Mouse (Mus musculus): ENCODE data around the gene Med16.
"Not testable (repeated sequence)": the region's sequence is repeated elsewhere in the genome, so short reads cannot be mapped to it uniquely, and the experiment has no call there.

The Med16 gene

GRCm38 (mm10) chr10:79884938-79885337 lies 23.8 kb downstream of the Med16 start:
- DNase-seq (ENCODE audit: low spot score), result not testable (repeated sequence)

DNA sequence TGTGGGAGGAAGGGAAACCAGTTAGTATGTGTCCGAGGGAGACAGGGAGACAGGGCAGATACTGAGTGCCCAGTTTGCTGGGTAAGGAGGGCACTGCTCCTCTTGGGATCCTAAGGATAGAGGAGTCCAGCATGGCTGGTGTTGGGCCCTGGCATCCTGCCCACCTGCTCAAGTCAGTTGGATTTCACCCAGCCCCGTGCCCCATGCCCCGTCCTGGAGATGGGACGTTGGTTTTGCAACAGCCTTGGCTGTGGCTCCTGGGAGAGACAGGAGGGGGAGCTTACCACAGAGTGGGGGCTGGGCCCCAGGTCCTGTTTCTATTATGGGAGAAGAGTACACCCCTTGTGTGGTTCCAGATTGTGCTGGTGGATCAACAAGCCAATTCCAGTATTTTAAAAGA lies 24.3 kb downstream of the Med16 start:
- DNase-seq (ENCODE audit: low spot score), result peak; percentile 58

DNA sequence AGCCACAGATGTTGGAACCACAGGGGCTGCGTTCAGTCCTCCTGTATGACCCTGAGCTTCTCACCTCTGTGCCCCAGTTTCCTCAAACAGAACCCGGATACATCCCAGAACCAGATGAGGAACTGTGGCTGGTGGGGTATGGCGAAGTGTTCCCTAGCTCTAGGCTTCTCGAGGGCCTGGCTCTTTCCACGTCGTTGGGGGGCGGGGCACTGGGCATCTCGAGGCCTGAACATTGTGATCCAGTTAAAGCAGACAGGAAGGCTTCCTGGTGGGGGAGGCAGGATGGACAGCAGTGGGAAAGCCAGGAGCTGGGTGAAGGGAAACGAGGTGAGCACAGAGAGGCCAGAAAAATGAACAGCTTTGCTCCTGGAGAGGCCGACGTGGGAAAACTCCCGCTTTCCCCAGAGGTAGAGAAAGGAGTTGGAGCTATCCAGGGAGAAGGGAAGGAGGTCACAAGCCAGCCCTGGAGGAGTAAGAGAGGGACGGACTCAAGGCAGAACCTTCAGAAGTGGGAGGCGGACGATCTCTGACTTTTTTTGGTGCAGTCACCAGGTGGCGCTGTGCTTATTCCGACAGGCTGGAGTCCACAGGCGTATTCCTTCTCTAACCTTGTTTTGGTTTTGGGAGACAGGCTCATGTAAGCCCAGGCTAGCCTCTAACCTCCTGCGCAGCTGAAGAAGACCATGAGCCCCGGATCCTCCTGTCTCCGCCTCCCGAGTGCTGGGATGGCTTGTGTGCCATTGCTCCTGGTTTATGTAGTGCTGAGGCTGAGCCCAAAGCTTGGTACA lies 25.2 kb downstream of the Med16 start:
- peak; percentile 82 for DNase-seq (ENCODE audit: low spot score)

- DNase-seq (ENCODE audit: low spot score), result no peak
These were observed 26.7 kb downstream of the Med16 start for GRCm38 (mm10) chr10:79881981-79882380.

DNA sequence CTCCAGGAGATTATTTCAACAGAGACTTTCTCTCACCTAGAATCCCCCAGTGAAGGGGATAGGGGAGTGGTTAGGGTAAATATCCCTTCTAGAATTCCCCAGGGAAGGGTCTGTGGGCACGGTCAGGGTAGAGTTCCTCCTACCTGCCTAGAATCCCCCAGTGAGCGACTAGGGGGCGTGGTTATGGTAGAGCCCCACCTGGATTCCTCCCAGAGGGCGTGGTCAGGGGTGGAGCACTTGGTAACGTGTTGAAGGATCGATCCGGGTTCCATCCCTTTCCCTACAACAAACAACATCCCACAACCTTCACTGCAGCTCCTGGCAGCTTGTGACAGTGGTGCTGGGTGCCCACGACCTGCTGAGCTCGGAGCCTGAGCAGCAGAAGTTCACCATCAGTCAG lies 28.0 kb downstream of the Med16 start:
- no peak for DNase-seq (ENCODE audit: low spot score)

GRCm38 (mm10) chr10:79879527-79879926 lies 29.2 kb downstream of the Med16 start:
- DNase-seq (ENCODE audit: low spot score), result no peak

GRCm38 (mm10) chr10:79877757-79878156 lies 31.0 kb downstream of the Med16 start:
- peak; percentile 71 for DNase-seq (ENCODE audit: low spot score)

DNA sequence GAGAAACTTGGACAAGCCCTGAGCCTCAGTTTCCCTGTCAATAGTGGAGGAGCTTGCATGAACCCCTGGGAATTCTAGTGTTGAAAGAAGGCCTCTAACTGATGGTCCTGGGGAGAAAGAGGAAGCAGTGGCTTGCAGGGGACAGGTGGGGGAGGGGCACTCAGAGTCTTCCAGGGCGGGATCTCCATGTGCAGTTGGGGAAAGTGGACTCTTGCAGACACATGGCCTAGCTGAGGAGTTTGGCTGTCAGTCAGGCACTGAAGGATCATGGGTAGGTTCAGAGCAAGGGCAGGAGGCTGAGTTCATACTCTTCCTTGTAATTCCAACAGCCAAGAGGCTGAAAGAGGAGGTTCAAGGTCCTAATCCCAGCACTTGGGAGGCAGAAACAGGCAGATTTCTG lies 31.5 kb downstream of the Med16 start:
- DNase-seq (ENCODE audit: low spot score), result no peak

- DNase-seq (ENCODE audit: low spot score), result no peak
These were observed 34.3 kb downstream of the Med16 start, which contains the start of the genes Prtn3 and Plppr3 for GRCm38 (mm10) chr10:79874290-79874862. Prtn3 (plus strand) TSS chr10:79874476. Plppr3 (minus strand) TSS chr10:79874634.

GRCm38 (mm10) chr10:79873715-79874289 lies 34.9 kb downstream of the Med16 start:
- no peak for DNase-seq (ENCODE audit: low spot score)

GRCm38 (mm10) chr10:79873313-79873712 lies 35.4 kb downstream of the Med16 start:
- no peak for DNase-seq (ENCODE audit: low spot score)

DNA sequence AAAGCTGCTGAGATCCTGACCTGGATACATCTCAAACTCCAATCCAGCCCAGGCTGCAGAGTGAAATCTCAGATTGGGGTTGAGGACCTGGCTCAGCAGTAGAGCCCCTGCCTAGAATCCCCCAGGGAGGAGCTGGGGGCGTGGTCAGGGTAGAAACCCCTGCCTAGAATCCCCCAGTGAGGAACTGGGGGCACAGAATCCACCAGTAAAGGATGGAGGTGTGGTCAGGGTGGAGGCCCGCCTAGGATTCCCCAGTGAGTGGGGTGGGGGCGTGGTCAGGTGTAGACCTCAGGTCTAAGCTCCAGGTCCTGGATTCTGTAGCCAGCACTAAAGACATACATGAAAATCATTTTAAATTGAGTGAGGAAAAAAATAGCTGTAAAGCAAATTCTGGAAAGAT lies 35.9 kb downstream of the Med16 start:
- DNase-seq (ENCODE audit: low spot score), result no peak

GRCm38 (mm10) chr10:79871845-79872244 lies 36.9 kb downstream of the Med16 start:
- no peak for DNase-seq (ENCODE audit: low spot score)

- no peak for DNase-seq (ENCODE audit: low spot score)
These were observed 42.1 kb downstream of the Med16 start for GRCm38 (mm10) chr10:79866601-79867000.

- no peak for DNase-seq (ENCODE audit: low spot score)
These were observed 42.9 kb downstream of the Med16 start for GRCm38 (mm10) chr10:79865801-79866295.

DNA sequence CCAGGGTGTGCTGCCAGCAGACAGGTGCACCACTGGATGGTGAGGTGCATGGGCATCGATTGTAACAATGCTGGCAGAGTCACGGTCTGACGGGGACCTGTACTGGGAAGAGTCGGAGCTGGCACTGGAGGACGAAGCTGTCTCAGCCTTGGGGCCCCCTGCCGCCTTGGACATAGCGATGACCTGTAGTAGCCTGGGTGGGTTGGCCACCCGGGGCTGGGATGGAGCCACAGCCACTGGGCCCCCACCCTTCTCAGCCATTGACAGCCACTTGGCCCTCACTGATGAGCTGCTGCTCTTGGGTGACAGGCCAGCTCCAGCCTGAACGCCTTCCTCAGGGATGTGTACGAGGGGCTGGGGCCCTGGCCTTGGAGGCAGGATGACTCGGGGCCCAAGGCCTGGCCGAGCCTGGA lies 43.5 kb downstream of the Med16 start:
- DNase-seq (ENCODE audit: low spot score), result no peak

GRCm38 (mm10) chr10:79864351-79865188 lies 44.2 kb downstream of the Med16 start:
- DNase-seq (ENCODE audit: low spot score), result no peak

DNA sequence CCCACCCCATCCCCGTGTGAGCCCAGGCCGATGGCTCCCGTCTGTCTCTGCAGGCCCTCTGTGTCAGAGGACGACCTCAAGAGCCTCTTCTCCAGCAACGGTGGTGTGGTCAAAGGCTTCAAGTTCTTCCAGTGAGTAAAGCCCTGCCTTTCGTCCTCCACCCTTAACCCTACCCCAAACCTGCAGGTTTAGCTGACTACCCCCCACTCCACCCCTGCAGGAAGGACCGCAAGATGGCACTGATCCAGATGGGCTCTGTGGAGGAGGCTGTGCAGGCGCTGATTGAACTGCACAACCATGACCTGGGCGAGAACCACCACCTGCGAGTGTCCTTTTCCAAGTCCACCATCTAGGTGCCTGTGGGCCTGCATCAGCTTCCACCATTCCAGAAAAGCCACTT lies 45.8 kb downstream of the Med16 start:
- DNase-seq (ENCODE audit: low spot score), result no peak

GRCm38 (mm10) chr10:79862049-79862788 lies 46.5 kb downstream of the Med16 start:
- DNase-seq (ENCODE audit: low spot score), result no peak

DNA sequence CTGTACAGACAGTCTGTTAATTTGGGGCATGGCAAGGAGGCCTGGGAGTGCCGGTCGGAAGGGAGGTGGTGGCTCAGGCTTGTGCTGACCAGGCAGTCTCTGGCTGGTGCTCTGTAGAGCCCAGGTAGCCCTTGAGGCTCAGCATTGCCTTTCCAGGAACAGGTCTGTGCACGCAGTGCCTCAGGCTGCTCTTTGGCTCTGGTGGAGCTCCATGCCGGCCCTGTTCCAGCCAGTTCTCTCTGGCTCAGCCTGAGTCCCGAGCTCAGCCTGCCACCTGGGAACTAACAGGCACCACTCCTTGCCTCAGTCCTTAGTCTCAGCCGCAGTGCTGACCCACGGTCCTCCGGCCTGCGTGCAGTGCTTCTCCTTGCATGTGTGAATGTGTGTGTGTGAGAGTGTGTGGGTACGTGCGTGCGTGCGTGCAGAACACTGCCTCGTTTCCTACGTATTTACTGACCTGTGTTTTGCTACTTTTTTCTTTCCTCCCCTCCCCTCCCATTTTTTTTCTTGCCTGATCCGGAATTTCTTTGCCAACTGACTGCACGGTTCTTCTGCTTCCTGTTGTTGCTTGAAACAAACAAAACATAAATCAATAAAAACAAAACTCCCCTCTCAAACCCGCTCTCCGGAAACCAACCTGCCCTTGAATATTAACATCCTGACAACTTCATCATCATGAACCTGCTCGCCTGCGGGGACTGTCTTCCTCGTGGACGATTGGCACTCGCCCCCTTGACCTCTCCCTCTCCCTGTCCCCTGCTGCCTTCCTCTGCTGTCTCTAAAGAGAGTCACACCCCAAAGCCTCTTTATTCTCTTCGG lies 47.3 kb downstream of the Med16 start:
- no peak for DNase-seq (ENCODE audit: low spot score)

Measured in lung, postnatal 25 days (tissue).